Mouse (Mus musculus) myocyte (in vitro differentiated cells): ENCODE data around the gene Tuba8. TPM values are rescaled to one million over a fixed set of nuclear protein-coding genes. Genes with fewer than 3 reads are reported as not detected.

Experiments used
- H3K27me3 ChIP-seq: one replicate; pipeline ENCODE4 v1.6.1; 2011; ENCODE audit not compliant: control insufficient read depth, insufficient read depth, insufficient read length
- H3K36me3 ChIP-seq: one replicate; pipeline ENCODE4 v1.6.1; 2011; ENCODE audit not compliant: control insufficient read depth, insufficient read depth
- H3K4me2 ChIP-seq: one replicate; pipeline ENCODE4 v1.6.1; 2011; ENCODE audit warnings: low read depth, control low read depth
- H3K4me3 ChIP-seq: one replicate; pipeline ENCODE4 v1.5.1; 2011; ENCODE audit warnings: mild to moderate bottlenecking, control low read depth, moderate library complexity
- H3K79me2 ChIP-seq: one replicate; pipeline ENCODE4 v1.6.1; 2011; ENCODE audit not compliant: control insufficient read depth, insufficient read depth
- H3ac ChIP-seq: one replicate; pipeline ENCODE4 v1.6.1; 2011; ENCODE audit not compliant: control insufficient read depth, insufficient read length
- CEBPB ChIP-seq: IDR thresholded peaks from 2 replicates; pipeline ENCODE4 v1.6.1; 2011; ENCODE audit warnings: mild to moderate bottlenecking, moderate library complexity; ENCODE audit not compliant: poor library complexity, insufficient read depth, severe bottlenecking
- E2F4 ChIP-seq: IDR thresholded peaks from one replicate; pipeline ENCODE4 v1.6.1; 2011; ENCODE audit warnings: mild to moderate bottlenecking, control low read depth, moderate library complexity; ENCODE audit not compliant: insufficient read depth
- MAX ChIP-seq: IDR thresholded peaks from one replicate; pipeline ENCODE4 v1.6.1; 2011; ENCODE audit warnings: low read depth, mild to moderate bottlenecking, control low read depth
- MYOD1 ChIP-seq, 3 experiments: IDR thresholded peaks; one replicate each; pipeline ENCODE4 v1.6.1; 2011; ENCODE audit warnings: control low read depth in 2 of 3, low read depth in 2 of 3, mild to moderate bottlenecking in 2 of 3, moderate library complexity in 1 of 3; ENCODE audit not compliant: insufficient read length in 2 of 3, control insufficient read depth in 1 of 3
- MYOG ChIP-seq, 3 experiments: IDR thresholded peaks; one replicate each; pipeline ENCODE4 v1.6.1; 2011; ENCODE audit warnings: control low read depth in 2 of 3, low read depth in 2 of 3, mild to moderate bottlenecking in 2 of 3; ENCODE audit not compliant: insufficient read length in 2 of 3, control insufficient read depth in 1 of 3, insufficient read depth in 1 of 3
- POLR2A ChIP-seq: IDR thresholded peaks from one replicate; pipeline ENCODE4 v1.6.1; 2011; ENCODE audit warnings: low read depth, mild to moderate bottlenecking, control low read depth, moderate library complexity; ENCODE audit not compliant: insufficient read length
- POLR2AphosphoS2 ChIP-seq: IDR thresholded peaks from one replicate; pipeline ENCODE4 v1.6.1; 2011; ENCODE audit warnings: low read depth, control low read depth; ENCODE audit not compliant: insufficient read length
- REST ChIP-seq: IDR thresholded peaks from one replicate; pipeline ENCODE4 v1.6.1; 2011; ENCODE audit warnings: mild to moderate bottlenecking, control low read depth, moderate library complexity; ENCODE audit not compliant: insufficient read depth, insufficient read length
- SRF ChIP-seq: IDR thresholded peaks from one replicate; pipeline ENCODE4 v1.6.1; 2011; ENCODE audit warnings: low read depth; ENCODE audit not compliant: control insufficient read depth, insufficient read length
- TCF12 ChIP-seq: IDR thresholded peaks from one replicate; pipeline ENCODE4 v1.6.1; 2011; ENCODE audit warnings: mild to moderate bottlenecking, control low read depth; ENCODE audit not compliant: poor library complexity, insufficient read depth, severe bottlenecking
- TCF3 ChIP-seq: IDR thresholded peaks from one replicate; pipeline ENCODE4 v1.6.1; 2011; ENCODE audit warnings: low read depth, control low read depth; ENCODE audit not compliant: insufficient read length
- USF1 ChIP-seq: IDR thresholded peaks from one replicate; pipeline ENCODE4 v1.6.1; 2011; ENCODE audit warnings: low read depth, mild to moderate bottlenecking, control low read depth, moderate library complexity
- polyA plus RNA-seq: library from polyadenylated mRNA; unstranded; fragments of >200 nt; fragmentation: generic; extraction: Trizol; gene quantifications from one replicate; pipeline ENCODE4 v1.2.1, GENCODE M21; 2012; ENCODE audit warnings: missing spikeins

The Tuba8 gene
- polyA plus RNA-seq, 1 experiment, result not detected

DNA sequence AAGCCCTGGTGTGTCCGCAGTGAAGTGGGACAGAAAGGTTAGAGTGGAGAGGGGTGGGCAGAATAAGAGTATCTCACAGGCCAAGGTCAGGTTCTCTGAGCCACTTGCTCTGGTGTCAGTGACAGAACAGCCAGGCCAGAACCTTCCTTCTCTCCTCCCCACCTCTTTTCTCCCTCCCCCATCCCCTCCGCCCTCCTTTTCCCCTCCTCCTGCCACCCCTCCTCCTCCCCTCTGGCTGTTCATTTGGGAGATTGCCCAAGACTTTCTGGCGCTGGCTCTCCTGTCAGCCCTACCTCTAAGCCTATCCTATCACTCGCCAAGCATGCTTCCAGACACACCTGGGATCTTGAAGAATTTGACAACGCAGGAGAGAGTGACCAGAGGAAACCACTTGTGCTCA lies 1.2 kb downstream of the Tuba8 start:
- H3K4me2 ChIP-seq, result no peak overlapping the region
- H3K4me3 ChIP-seq, result no peak overlapping the region
- no peaks in the 10 kb centered on the region for H3K36me3 ChIP-seq
- no peaks in the 10 kb centered on the region for H3K79me2 ChIP-seq
- TF ChIP-seq MYOG (IDR thresholded peaks at IDR 0.05; ENCODE audit: control insufficient read depth in 1 of 3, insufficient read depth in 1 of 3, insufficient read length in 2 of 3, low read depth in 2 of 3) (no peak), E2F4 (no peak)
- H3K27me3 ChIP-seq, result peaks cover 16% of the 10 kb centered on the region
- no peak overlapping the region for H3ac ChIP-seq

DNA sequence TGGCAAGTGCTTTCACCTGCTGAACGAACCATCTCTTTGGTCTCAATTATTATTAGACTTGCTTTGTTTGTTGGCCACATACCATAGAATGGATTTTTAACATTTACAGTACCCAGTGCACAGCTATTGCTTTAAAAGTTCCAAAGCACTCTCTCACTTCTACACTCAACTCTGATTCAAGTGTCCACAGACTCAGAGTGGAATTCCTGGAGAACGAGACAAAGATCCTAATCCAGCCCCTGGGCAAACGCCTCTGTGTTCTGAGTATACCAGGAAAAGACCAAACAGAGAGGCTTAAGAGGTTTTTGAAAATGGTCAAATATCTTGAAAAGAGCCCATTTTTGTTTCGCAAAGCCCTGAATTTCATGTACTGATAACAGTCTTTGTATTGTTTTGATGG lies 2.5 kb downstream of the Tuba8 start:
- no peak overlapping the region for H3K4me2 ChIP-seq
- H3K36me3 ChIP-seq, result no peaks in the 10 kb centered on the region
- no peak overlapping the region for H3K4me3 ChIP-seq
- no peak for TF ChIP-seq POLR2AphosphoS2
- no peak for TF ChIP-seq MYOD1 (IDR thresholded peaks at IDR 0.05; ENCODE audit: control insufficient read depth in 1 of 3, insufficient read length in 2 of 3, low read depth in 2 of 3)
- no peak for TF ChIP-seq POLR2A
- TF ChIP-seq CEBPB, result no peak
- no peak for TF ChIP-seq TCF12
- TF ChIP-seq SRF, result no peak
- no peak for TF ChIP-seq REST
- TF ChIP-seq E2F4, result no peak
- no peak for TF ChIP-seq TCF3
- TF ChIP-seq MAX, result no peak
- no peak for TF ChIP-seq USF1
- no peak for TF ChIP-seq MYOG (IDR thresholded peaks at IDR 0.05; ENCODE audit: control insufficient read depth in 1 of 3, insufficient read depth in 1 of 3, insufficient read length in 2 of 3, low read depth in 2 of 3)
- no peak overlapping the region for H3ac ChIP-seq
- no peaks in the 10 kb centered on the region for H3K79me2 ChIP-seq
- peaks cover 16% of the 10 kb centered on the region for H3K27me3 ChIP-seq

DNA sequence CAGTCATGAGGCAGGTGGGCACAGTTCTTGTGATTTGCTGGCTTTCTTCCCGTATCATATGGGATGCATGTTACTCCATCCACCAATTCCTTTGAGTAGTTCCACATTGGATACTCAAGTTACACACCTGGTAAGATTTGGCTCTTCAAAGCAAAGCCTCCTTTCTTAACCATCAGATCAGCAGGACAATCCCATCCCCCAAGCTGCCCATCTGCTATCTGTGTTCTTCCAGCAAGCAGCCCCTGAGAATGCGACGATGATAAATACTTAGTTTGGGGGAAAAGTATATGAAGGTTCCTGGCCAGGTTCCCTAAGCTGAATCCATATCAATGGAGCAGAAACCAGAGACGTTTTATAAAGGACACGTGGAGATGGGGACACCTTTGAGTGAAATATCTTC lies 3.7 kb downstream of the Tuba8 start:
- Histone ChIP-seq H3K4me2 (no peak overlapping the region), H3K27me3 (peaks cover 16% of the 10 kb centered on the region), H3K36me3 (no peaks in the 10 kb centered on the region), H3K4me3 (no peak overlapping the region), H3ac (no peak overlapping the region), H3K79me2 (no peaks in the 10 kb centered on the region)
- TF ChIP-seq MAX, result no peak
- no peak for TF ChIP-seq POLR2A
- TF ChIP-seq SRF, result no peak
- TF ChIP-seq TCF3, result no peak
- TF ChIP-seq USF1, result no peak
- no peak for TF ChIP-seq TCF12
- TF ChIP-seq MYOG (IDR thresholded peaks at IDR 0.05; ENCODE audit: control insufficient read depth in 1 of 3, insufficient read depth in 1 of 3, insufficient read length in 2 of 3, low read depth in 2 of 3), result no peak
- no peak for TF ChIP-seq REST
- no peak for TF ChIP-seq POLR2AphosphoS2
- no peak for TF ChIP-seq CEBPB
- no peak for TF ChIP-seq MYOD1 (IDR thresholded peaks at IDR 0.05; ENCODE audit: control insufficient read depth in 1 of 3, insufficient read length in 2 of 3, low read depth in 2 of 3)
- no peak for TF ChIP-seq E2F4

DNA sequence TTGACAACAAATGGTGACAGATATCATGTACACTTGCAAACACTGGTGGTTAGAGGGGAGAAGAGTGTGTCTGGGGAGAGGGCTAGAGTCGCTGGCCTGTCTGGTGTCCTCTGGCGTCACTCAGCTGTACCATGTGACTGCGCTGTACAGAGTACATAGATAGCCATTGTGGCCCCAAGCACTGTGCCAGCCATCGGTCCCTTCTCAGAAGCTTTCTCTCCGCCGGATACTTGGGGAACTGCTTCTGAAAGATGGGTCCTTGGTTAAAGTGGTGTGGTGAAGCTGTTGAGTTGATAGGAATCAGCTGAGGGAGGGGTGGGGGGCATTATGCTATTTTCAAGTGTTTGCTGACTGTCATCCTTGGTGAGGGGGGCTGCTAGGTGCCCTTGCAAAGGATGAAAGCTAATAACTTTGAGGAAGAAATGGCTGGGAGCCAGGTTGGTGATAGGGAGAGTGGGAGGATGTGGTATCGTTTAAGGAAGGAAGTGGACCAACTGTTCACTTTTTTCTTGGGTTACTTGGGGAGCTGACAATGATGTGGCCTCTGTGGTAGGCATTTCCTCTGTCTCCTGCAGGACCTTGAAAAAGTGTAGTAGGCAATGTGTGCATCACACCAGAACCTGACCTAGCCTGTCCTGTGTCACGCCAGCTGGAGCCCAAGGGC lies 4.3 kb downstream of the Tuba8 start:
- Histone ChIP-seq H3K4me3 (no peak overlapping the region), H3K36me3 (no peaks in the 10 kb centered on the region), H3K4me2 (no peak overlapping the region), H3K27me3 (peaks cover 16% of the 10 kb centered on the region), H3K79me2 (no peaks in the 10 kb centered on the region), H3ac (no peak overlapping the region)
- TF ChIP-seq POLR2AphosphoS2 (no peak), E2F4 (no peak), POLR2A (no peak), MYOD1 (IDR thresholded peaks at IDR 0.05; ENCODE audit: control insufficient read depth in 1 of 3, insufficient read length in 2 of 3, low read depth in 2 of 3) (no peak), TCF12 (no peak), SRF (no peak), REST (no peak), CEBPB (no peak), TCF3 (no peak), MAX (no peak), MYOG (IDR thresholded peaks at IDR 0.05; ENCODE audit: control insufficient read depth in 1 of 3, insufficient read depth in 1 of 3, insufficient read length in 2 of 3, low read depth in 2 of 3) (no peak)

DNA sequence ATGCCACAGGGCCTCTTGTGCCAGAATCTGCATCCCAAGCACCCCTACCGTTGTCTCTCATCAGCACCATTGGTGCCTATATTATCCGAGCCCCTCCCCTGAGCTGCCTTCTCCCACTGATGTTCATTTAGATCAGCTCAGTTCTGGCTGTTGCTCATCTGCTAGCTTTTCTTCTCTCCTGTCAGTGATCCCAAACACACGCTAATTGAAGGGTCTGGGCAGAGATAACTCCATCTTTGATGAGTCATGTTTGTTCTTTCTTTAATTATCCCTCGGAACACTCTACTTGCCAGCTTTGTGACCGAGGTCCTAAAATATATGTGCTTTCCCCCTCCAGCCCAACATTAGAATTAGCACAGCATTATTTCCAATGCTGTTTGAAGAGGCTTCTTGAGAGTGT lies 4.8 kb downstream of the Tuba8 start:
- TF ChIP-seq MYOG (IDR thresholded peaks at IDR 0.05; ENCODE audit: control insufficient read depth in 1 of 3, insufficient read depth in 1 of 3, insufficient read length in 2 of 3, low read depth in 2 of 3), result no peak
- TF ChIP-seq REST, result no peak
- no peak for TF ChIP-seq SRF
- Histone ChIP-seq H3K79me2 (no peaks in the 10 kb centered on the region), H3ac (no peak overlapping the region), H3K36me3 (no peaks in the 10 kb centered on the region), H3K4me3 (no peak overlapping the region), H3K4me2 (no peak overlapping the region), H3K27me3 (peaks cover 18% of the 10 kb centered on the region)
